Mouse (Mus musculus) megakaryocyte, embryonic 14.5 days (primary cell): ENCODE results near the gene Elovl6. TPM values are rescaled to one million over a fixed set of nuclear protein-coding genes. Genes with fewer than 3 reads are reported as not detected.

Experiments used
- H3K27me3 ChIP-seq: replicated peaks from 2 replicates; pipeline ENCODE3; 2012; ENCODE audit warnings: inconsistent platforms
- H3K36me3 ChIP-seq: replicated peaks from 2 replicates; pipeline ENCODE3; 2012; ENCODE audit warnings: low read length, inconsistent platforms, mixed read lengths
- H3K4me1 ChIP-seq: 2 replicates; pipeline ENCODE4 v1.6.1; 2012; ENCODE audit warnings: inconsistent platforms
- H3K4me3 ChIP-seq: replicated peaks from 2 replicates; pipeline ENCODE3; 2012; ENCODE audit warnings: moderate library complexity, mild to moderate bottlenecking, inconsistent platforms
- H3K9me3 ChIP-seq: 2 replicates; pipeline ENCODE4 v1.6.1; 2012; ENCODE audit warnings: inconsistent platforms
- FLI1 ChIP-seq: IDR thresholded peaks from 2 replicates; pipeline ENCODE4 v1.6.1; 2012; ENCODE audit warnings: low read length, inconsistent platforms, mixed read lengths
- GATA1 ChIP-seq: IDR thresholded peaks from 3 replicates; pipeline ENCODE4 v1.6.1; 2012; ENCODE audit warnings: mixed read lengths, low read length, inconsistent platforms, borderline replicate concordance
- polyA plus RNA-seq: library from polyadenylated mRNA; stranded (reverse); fragments of >175 nt; gene quantifications from 2 replicates; pipeline ENCODE4 v1.2.3, GENCODE M21; 2012; ENCODE audit warnings: low replicate concordance; ENCODE audit not compliant: insufficient read depth

Elovl6 gene
- polyA plus RNA-seq, 1 experiment = 2.1 TPM

GRCm38 (mm10) chr3:129614216-129614615 is 82.1 kb downstream of the Elovl6 start:
- H3K9me3 ChIP-seq = no peaks in the 10 kb centered on the region
- H3K27me3 ChIP-seq = no peaks in the 10 kb centered on the region
- peaks cover 63% of the 10 kb centered on the region for H3K4me1 ChIP-seq
- H3K4me3 ChIP-seq = peak overlapping the region; percentile 69
- H3K36me3 ChIP-seq = peaks cover 51% of the 10 kb centered on the region
- TF ChIP-seq GATA1 (no peak), FLI1 (no peak)

GRCm38 (mm10) chr3:129617450-129617849 is 85.3 kb downstream of the Elovl6 start:
- H3K27me3 ChIP-seq = no peaks in the 10 kb centered on the region
- peaks cover 51% of the 10 kb centered on the region for H3K36me3 ChIP-seq
- no peak overlapping the region for H3K4me3 ChIP-seq
- TF ChIP-seq FLI1 = no peak
- no peak for TF ChIP-seq GATA1
- no peaks in the 10 kb centered on the region for H3K9me3 ChIP-seq
- peaks cover 71% of the 10 kb centered on the region for H3K4me1 ChIP-seq

- Histone ChIP-seq H3K9me3 (no peaks in the 10 kb centered on the region), H3K27me3 (no peaks in the 10 kb centered on the region), H3K4me3 (no peak overlapping the region), H3K36me3 (peaks cover 52% of the 10 kb centered on the region), H3K4me1 (peaks cover 56% of the 10 kb centered on the region)
- no peak for TF ChIP-seq GATA1
- TF ChIP-seq FLI1 = no peak
These were observed 87.1 kb downstream of the Elovl6 start for GRCm38 (mm10) chr3:129619194-129619775.

- Histone ChIP-seq H3K27me3 (no peaks in the 10 kb centered on the region), H3K36me3 (peaks cover 60% of the 10 kb centered on the region)
These were observed 88.6 kb downstream of the Elovl6 start for GRCm38 (mm10) chr3:129620802-129621201.

GRCm38 (mm10) chr3:129621255-129621654 is 89.1 kb downstream of the Elovl6 start:
- peaks cover 50% of the 10 kb centered on the region for H3K4me1 ChIP-seq
- peaks cover 64% of the 10 kb centered on the region for H3K36me3 ChIP-seq
- peak overlapping the region; percentile 24 for H3K4me3 ChIP-seq
- H3K9me3 ChIP-seq = no peaks in the 10 kb centered on the region
- no peaks in the 10 kb centered on the region for H3K27me3 ChIP-seq
- no peak for TF ChIP-seq FLI1
- no peak for TF ChIP-seq GATA1

More at GRCm38 (mm10) chr3:129620802-129621201, 88.6 kb downstream of the Elovl6 start:
- no peak overlapping the region for H3K4me3 ChIP-seq
- peaks cover 52% of the 10 kb centered on the region for H3K4me1 ChIP-seq
- no peaks in the 10 kb centered on the region for H3K9me3 ChIP-seq
- TF ChIP-seq GATA1 = no peak
- no peak for TF ChIP-seq FLI1

GRCm38 (mm10) chr3:129622120-129622519 is 90.0 kb downstream of the Elovl6 start:
- no peaks in the 10 kb centered on the region for H3K27me3 ChIP-seq
- no peak overlapping the region for H3K4me3 ChIP-seq
- no peaks in the 10 kb centered on the region for H3K9me3 ChIP-seq
- peaks cover 62% of the 10 kb centered on the region for H3K36me3 ChIP-seq
- TF ChIP-seq GATA1 (no peak), FLI1 (no peak)
- H3K4me1 ChIP-seq = peaks cover 43% of the 10 kb centered on the region

GRCm38 (mm10) chr3:129622705-129623104 is 90.5 kb downstream of the Elovl6 start:
- no peaks in the 10 kb centered on the region for H3K9me3 ChIP-seq
- peaks cover 62% of the 10 kb centered on the region for H3K36me3 ChIP-seq
- H3K4me1 ChIP-seq = peaks cover 43% of the 10 kb centered on the region
- no peaks in the 10 kb centered on the region for H3K27me3 ChIP-seq
- no peak overlapping the region for H3K4me3 ChIP-seq
- TF ChIP-seq GATA1 (no peak), FLI1 (no peak)

GRCm38 (mm10) chr3:129624193-129624805 is 92.1 kb downstream of the Elovl6 start:
- H3K36me3 ChIP-seq = peaks cover 61% of the 10 kb centered on the region
- TF ChIP-seq GATA1 = no peak
- no peak for TF ChIP-seq FLI1
- H3K9me3 ChIP-seq = no peaks in the 10 kb centered on the region
- H3K27me3 ChIP-seq = no peaks in the 10 kb centered on the region
- H3K4me1 ChIP-seq = peaks cover 42% of the 10 kb centered on the region
- H3K4me3 ChIP-seq = no peak overlapping the region

GRCm38 (mm10) chr3:129627281-129627680 is 95.1 kb downstream of the Elovl6 start:
- TF ChIP-seq GATA1 = no peak
- TF ChIP-seq FLI1 = no peak
- Histone ChIP-seq H3K4me1 (peaks cover 13% of the 10 kb centered on the region), H3K36me3 (peaks cover 75% of the 10 kb centered on the region), H3K27me3 (no peaks in the 10 kb centered on the region), H3K9me3 (no peaks in the 10 kb centered on the region), H3K4me3 (no peak overlapping the region)

GRCm38 (mm10) chr3:129631018-129631417 is 98.9 kb downstream of the Elovl6 start:
- H3K9me3 ChIP-seq = no peaks in the 10 kb centered on the region
- H3K27me3 ChIP-seq = no peaks in the 10 kb centered on the region
- no peak overlapping the region for H3K4me3 ChIP-seq
- TF ChIP-seq FLI1 (no peak), GATA1 (no peak)
- H3K4me1 ChIP-seq = peaks cover 16% of the 10 kb centered on the region
- H3K36me3 ChIP-seq = peaks cover 81% of the 10 kb centered on the region

- H3K4me1 ChIP-seq = peaks cover 16% of the 10 kb centered on the region
- no peak overlapping the region for H3K4me3 ChIP-seq
- H3K9me3 ChIP-seq = no peaks in the 10 kb centered on the region
- H3K36me3 ChIP-seq = peaks cover 80% of the 10 kb centered on the region
- TF ChIP-seq FLI1 = no peak
- no peak for TF ChIP-seq GATA1
- H3K27me3 ChIP-seq = no peaks in the 10 kb centered on the region
These were observed 99.7 kb downstream of the Elovl6 start for GRCm38 (mm10) chr3:129631857-129632256.
